Mouse (Mus musculus) brain, embryonic 14.5 days (tissue): ENCODE measurements around the gene Fam107a.

ENCODE experiments used
- CTCF ChIP-seq: fragments of 200-500 bp; IDR thresholded peaks from 2 replicates; pipeline ENCODE4 v1.5.1; 2012; ENCODE audit warnings: inconsistent platforms, mild to moderate bottlenecking, moderate library complexity, borderline replicate concordance; ENCODE audit not compliant: insufficient read depth, insufficient read length; ENCODE audit errors: extremely low read depth
- POLR2A ChIP-seq: fragments of 200-500 bp; IDR thresholded peaks from 2 replicates; pipeline ENCODE4 v1.6.1; 2012; ENCODE audit warnings: mild to moderate bottlenecking, inconsistent platforms, borderline replicate concordance; ENCODE audit not compliant: poor library complexity, insufficient read depth, insufficient read length, severe bottlenecking; ENCODE audit errors: extremely low read depth

DNA sequence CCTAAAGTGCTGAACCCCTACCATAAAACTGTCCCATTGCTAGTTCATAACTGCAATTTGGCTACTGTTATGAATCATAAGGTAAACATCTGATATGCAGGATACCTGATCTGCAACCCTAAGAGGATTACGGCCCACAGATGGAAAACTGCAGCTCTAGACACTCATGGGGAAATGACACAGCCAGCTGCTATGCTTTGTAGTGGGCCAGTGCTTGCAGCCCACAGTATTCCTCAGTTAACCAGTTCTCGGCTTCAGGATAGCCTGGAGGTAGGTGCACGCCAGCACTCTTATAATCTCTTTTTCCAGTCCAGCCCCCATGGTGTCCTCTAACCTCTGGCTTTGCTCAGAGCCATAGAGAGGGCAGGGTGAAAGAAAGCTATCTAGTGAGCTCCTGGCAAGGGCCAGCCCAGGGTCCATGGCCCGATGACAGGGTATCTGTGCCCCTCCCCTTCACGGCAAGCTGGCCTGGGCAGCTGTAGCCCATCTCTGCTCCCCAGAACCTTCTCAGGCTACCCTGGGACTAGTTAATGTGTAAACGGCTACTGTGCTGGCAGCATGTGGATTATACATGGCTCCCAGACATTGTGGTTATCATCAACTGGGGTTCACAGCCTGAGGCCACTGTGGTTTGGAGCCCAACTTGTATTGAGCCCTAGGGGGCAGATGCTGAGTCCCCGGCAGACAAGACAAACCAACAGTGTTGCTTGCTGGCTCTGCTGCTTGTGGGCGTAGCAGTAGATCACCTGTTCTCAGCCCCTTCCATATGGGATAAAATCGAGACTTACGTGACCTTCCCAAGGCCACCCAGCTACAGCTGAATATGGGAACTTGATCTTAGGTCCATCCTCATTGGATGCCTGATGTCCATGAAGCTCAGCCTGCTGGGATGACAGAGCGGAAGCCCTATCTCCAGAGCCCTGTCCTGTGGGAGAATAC lies 14.8 kb upstream of the Fam107a start:
- TF ChIP-seq CTCF (no peak), POLR2A (no peak)
